Mouse (Mus musculus) erythroid progenitor cell, adult 5-6 weeks (primary cell): ENCODE measurements around the gene Tcta. TPM values are rescaled to one million over a fixed set of nuclear protein-coding genes. Genes with fewer than 3 reads are reported as not detected.

Experiments
- ATAC-seq: replicated peaks from 2 replicates; pipeline ENCODE4 v1.8.0; 2016; ENCODE audit warnings: moderate number of reproducible peaks, mild to moderate bottlenecking, moderate TSS enrichment, inconsistent platforms; ENCODE audit not compliant: poor library complexity, low FRiP score, severe bottlenecking
- total RNA-seq, 2 experiments: library from RNA; stranded (forward) in 1 of 2; stranded (reverse) in 1 of 2; fragments of 150-400 nt in 1 of 2; fragments of 186-747, 209-891 nt in 1 of 2; gene quantifications; 2 replicates each; pipeline versions ENCODE4 v1.2.3 to v1.2.4; 2015 to 2017; ENCODE audit warnings: low replicate concordance in 2 of 2

The Tcta gene
- total RNA-seq (2015; ENCODE audit: low replicate concordance) (5.9 and 11.5 TPM in 2 replicates), total RNA-seq (2017; ENCODE audit: low replicate concordance) (2.3 and 2.4 TPM in 2 replicates)

DNA sequence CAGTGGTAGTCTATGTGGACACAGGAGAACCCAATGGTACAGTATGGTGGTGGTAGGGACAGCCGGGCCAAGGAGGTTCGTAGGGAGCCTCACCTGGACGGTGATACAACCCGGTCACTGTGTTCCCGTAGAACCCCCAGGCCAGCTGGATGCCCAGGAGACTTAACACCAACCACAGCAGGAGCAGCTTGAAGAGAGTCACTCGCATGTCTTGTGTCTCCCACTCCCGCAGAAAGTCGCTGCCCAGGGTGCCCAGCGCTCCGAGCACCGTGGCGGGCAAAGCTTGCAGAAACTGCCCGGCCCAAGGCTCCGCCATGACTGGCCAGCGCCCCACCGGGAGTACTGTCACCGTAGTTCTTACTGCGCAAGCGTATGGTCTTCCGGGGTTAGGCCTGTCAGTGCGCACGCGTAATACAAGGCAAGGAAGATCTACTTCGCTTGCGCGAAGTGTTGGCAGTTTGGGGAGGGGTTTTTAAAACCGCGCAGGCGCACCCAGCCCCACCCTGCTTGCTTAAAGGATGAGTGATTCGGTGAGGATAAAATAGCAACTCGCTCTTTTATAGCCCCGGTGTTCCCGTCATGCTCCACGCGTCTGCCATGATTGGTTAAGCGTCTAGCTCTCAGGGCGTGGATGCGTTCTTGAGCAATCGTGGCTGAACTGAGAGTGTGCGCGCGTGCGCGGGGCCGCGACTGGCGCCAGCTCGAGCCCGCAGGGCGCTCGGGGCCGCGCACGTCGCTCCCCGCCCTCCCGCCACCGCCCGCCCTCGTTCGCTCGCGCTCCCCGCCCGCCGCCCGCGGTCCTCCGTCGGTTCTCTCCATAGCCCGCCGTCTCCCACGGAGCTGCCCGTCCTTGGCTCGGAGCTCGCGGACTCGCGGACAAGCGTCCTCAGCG lies at the start of gene Tcta, which contains the start of gene Rhoa:
Tcta (minus strand) TSS at position 532 of the 892 bp plus-strand sequence.
Rhoa (plus strand) TSS at position 501 of the 892 bp plus-strand sequence.
- ATAC-seq, result peak; percentile 86

DNA sequence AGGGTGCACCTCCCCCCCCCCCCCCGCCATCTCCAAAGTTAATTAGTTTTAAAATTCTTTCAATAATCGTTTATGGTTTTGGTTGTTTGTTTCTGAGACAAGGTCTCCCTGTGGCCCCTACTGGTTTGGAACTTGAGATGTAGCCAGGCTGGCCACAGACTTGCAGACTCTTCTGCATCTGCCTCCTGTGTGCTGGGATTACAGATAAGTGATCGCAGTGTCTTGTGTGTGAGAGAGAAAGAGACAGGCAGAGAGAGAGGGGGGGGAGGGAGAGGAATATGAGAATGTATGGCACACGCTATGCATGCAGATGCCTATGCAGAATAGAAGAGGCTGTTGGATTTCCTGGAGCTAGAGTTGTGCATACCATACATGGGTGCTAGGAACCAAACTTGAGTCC lies 43.8 kb upstream of the Tcta start:
- no peak for ATAC-seq

DNA sequence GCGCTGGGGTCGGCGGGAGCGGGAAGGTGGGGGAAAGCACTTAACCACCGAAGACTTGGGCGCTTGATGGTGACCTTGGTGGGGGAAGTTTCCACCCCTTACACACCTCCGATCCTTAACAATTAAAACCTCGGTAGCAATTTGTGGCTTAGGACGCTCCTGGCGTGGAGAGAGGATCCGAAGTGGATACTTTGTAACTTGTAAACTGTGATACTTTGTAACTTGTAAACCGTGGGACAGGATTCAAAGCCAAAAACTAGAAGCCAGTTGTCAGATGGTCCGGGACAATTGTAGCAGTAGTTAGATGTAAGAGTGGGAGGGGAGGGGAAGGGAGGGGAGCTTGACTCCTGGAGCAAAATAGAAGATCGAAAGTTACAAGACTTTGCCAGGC lies 42.3 kb upstream of the Tcta start:
- ATAC-seq, result no peak

DNA sequence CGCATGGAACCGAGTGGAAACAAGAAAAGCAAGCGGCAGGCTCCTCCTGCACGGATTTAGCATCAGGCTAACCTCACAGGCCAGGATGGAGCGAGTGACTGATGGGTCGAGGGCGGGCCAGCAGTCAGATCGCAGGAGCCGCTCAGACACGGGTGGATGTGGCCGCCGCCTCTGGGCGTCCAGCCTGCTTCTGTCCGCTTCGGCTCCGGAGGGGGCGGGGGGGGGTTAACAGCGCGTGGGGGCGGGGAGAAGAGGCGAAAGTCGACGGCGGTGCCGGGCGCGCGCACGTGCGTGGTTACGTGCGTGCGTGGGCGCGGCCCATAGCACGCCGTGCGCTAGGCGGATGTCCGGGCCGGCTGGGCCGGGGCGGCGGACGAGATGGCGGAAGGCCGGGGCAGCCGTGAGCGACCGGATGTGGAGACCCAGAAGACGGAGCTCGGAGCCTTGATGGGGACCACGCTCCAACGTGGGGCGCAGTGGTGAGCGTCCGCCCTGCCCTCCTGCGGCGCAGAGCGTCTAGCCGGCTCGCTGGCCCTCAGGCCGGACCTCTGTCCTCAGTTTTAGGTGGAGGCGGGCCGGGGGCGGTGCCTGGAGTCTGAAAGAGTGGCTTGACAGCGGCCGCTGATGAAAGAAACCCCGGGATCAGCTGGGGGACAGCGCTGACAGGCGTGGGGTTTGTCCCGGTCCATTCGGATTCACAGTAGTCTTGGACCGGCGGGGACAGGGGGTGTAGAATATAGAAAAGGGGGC lies 41.8 kb upstream of the Tcta start, which contains the start of gene Usp4:
Usp4 (plus strand) TSS at position 314 of the 750 bp plus-strand sequence.
- ATAC-seq, result peak; percentile 83

DNA sequence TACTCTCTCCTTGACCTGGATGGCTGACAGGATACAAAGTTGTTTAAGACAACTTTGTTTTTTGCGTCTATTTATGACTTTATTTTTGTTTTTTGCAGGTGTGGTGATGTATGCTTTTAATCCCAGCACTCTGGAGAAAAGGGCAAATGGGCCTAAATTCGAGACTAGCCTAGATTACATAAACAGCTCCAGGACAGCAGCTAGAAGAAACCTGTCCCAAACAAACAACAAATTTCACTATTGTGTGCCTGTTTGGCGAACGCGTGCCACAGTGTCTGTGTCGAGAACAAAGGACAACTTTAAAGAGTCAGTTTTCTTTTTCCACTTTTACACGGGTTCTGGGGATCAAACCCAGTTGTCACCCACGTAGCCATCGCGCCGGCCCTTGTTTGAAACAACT lies 41.1 kb upstream of the Tcta start:
- ATAC-seq, result peak; percentile 8

DNA sequence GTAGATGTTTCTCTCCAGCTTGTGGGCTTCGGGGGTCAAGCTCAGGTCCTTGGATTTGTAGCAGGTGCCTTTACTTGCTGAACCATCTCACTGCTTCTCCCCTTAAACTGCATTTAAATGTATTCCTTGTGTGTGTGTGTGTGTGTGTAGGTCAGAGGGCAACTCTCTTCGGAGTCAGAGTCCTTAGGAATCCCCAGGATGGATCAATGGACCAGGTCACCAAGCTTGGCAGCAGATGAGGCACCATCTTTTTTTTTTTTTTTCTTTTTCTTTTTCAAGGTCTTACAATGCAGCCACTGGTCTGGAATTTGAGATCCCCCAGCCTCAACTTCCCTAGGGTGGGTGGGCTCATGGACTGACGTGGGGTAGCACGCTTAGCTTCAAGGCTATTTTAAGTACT lies 38.5 kb upstream of the Tcta start:
- no peak for ATAC-seq

DNA sequence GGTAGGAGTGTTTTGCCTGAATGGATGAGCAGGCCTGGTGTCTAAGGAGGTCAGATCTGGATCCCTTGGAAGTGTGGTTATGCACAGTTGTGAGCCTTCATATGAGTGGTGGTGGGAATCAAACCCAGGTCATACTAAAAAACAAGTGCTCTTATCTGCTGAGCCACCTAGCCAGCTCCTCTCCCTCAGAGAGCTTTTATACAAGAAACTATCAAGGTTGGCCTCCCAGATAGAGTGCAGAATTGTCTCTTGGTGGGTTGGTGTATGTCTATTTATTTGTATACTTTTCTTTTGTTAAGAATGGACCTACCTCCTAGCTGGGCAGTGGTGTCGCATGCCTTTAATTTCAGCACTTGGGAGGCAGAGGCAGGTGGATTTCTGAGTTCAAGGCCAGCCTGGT lies 37.9 kb upstream of the Tcta start:
- ATAC-seq, result no peak

DNA sequence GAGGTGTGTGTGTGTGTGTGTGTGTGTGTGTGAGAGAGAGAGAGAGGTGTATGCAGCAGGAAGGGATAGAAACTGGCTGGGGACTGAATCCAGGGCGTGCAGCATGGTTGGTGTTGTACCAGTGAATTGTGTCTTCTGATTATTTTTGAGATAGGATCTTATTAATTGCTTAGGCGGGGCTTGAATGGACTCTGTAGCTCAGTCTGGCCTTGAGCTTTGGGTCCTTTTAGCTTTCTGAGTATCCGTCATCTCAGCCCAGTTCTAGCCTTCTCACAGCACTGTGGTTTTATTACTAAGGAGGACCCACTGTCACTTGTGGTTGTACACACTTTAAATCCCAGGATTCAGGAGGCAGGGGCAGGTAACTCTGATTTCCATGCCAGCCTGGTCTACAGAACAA lies 37.4 kb upstream of the Tcta start:
- no peak for ATAC-seq

DNA sequence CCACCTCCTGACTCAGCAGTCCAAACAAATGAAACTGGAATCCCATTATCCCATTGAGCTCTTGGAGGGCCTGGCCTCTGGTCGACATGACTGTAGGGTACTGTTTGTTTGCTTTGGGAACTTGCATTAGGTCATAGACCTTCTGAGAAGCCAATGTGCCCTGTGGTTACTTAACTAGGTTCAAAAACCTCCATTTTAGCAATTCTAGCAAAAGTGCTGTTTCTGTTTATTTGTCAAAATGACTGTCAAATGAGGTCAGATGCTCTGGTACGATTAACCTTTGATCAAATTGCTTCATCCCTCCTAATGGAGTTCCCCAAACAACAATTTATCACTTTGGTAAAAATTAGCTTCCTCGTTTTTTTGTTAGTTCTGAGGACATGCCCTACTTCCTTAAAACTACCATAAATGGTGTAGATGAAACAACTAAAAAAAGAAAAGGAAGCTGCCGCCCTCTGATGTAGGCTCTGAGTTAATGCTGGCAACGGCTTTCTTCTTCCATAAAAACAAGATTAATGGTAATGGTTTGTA lies 36.4 kb upstream of the Tcta start:
- ATAC-seq, result no peak

DNA sequence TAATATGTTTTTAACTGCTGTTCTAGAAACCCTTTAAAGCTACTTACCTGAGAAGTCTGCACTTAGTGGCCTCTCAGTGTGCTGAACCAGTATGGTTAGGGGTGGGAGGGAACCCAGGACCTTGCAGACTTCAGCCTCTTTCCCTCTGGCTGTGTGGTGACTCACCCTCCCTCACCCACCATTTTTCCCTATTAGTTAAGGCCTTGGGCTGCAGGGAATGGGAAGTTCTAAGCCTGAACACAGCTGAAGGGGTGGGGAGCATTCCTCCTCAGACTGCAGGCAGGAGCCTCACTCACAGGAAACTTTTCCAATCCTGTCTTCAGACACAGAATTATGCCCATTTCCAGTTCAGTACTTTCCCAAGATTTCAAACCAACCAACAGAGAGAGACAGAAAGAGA lies 35.8 kb upstream of the Tcta start:
- no peak for ATAC-seq

DNA sequence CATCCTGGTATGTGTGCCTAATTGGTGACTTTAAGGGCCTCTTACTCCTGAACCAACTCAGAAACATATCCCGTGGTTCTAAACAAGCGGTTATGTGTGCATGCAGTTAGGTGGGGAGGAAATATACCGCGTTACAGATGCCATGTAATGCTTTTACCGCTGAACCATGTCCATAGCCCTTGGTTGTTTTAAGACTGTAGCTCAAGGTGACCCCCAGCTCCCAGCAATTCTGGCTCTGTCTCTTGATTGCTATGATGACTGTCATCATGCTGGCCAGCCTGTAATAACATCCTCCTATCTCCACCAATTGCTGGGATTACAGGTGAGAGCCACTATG lies 35.1 kb upstream of the Tcta start:
- ATAC-seq, result peak; percentile 5; the same call in 1 of the 2 replicates

DNA sequence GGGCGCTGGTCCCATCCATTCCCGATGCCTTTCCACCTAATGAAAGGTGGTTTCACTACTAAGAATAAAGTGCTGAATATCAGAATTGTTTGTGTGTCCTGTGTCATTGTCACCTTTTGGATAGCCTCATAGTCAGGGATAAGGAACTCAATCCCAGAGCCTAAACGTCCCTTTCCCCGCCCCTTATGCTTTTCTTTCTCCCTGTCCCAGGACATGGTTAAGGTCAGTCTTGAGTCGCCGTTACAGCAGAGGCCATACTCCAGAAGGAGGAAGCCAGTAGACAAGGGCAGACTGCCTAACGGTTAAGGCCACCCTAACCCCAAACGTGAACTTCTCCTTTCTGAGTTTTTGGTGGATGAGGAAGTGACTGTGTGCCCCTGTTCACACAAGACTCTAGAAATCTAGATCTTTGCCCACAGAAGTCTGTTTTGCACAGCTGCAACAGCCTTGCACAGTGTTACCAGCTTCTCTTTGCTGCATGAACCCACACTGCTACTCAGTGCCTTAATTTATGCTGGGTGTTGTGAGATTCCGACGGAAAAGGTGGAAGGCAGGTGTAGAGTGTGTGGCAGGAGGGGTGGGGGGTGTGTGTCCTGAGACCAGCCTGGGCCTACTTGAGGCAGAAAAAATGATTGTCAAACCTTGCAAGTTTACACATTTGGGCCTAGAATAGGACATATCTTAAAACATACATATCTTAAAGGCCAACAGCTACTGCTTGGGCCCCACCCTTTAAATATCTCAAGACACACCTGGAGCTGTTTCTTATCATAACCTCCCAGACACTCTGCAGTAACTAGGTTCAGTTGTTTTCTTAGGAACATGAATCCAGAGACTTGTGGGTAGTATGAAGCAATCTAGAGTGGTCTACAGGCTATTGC lies 34.5 kb upstream of the Tcta start:
- ATAC-seq, result peak; percentile 63

DNA sequence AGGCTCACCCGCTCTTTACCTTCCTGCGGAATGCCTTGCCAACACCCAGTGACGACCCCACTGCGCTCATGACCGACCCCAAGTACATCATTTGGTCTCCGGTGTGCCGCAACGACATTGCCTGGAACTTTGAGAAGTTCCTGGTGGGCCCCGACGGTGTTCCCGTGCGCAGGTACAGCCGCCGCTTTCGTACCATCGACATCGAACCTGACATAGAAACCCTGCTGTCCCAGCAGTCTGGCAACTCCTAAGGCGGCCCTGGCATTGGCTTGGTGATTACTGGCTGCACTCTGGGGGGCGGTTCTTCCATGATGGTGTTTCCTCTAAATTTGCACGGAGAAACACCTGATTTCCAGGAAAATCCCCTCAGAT lies 33.9 kb upstream of the Tcta start:
- ATAC-seq, result no peak

DNA sequence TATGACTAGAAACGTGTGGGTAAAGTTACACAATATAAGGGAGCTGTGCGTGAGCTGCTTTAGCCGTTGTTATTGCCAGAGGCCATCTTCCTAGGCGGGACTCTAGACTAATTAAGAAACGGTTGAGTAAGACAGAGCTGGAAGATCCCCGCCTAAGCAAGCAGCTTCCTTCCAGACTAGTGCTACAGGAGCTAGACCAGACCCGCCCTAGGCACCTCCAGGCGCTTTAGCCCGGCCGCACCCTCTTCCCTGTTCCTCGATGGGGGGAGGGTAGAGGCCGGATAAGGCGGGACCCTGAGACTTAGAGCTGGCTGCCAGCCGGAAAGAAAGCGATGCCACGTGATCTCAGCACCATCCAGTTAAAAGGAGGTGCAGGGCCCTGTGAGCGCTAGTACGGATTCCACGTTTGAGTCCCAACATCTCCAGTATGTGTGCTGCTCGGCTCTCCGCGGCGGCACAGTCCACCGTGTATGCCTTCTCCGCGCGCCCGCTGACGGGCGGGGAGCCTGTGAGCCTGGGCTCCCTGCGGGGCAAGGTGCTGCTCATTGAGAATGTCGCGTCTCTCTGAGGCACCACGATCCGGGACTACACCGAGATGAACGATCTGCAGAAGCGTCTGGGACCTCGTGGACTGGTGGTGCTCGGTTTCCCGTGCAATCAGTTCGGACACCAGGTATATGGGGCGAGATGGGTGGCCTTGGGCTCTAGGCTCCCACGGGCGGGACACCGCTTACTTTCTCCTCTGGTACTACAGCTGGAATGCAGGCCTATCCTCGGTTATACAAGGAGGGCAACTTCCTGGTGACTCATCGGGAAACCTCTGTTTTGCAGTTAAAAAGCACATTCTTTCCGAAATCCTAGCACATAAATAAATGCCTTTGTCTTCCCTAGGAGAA lies 33.2 kb upstream of the Tcta start, which contains the start of gene Gpx1:
Gpx1 (plus strand) TSS at position 18 of the 896 bp plus-strand sequence.
- peak; percentile 76 for ATAC-seq

DNA sequence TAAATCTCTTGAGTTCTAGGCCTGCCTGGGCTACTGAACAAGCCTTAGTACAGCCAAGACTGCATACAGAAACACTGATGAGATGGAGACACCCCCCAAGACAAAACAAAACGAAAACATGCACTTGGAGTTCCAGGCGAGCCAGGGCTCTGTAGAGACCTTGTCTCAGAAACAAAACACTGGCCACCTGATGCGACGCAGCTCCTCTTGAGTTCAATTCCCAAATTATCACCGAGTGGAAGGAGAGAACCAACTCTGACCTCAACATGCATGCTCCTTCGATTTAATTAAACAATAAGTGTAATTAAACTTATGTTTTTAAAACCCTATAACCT lies 32.6 kb upstream of the Tcta start:
- 0 out of 2 replicates have a peak, but pooled peaks have one; percentile 0 for ATAC-seq

DNA sequence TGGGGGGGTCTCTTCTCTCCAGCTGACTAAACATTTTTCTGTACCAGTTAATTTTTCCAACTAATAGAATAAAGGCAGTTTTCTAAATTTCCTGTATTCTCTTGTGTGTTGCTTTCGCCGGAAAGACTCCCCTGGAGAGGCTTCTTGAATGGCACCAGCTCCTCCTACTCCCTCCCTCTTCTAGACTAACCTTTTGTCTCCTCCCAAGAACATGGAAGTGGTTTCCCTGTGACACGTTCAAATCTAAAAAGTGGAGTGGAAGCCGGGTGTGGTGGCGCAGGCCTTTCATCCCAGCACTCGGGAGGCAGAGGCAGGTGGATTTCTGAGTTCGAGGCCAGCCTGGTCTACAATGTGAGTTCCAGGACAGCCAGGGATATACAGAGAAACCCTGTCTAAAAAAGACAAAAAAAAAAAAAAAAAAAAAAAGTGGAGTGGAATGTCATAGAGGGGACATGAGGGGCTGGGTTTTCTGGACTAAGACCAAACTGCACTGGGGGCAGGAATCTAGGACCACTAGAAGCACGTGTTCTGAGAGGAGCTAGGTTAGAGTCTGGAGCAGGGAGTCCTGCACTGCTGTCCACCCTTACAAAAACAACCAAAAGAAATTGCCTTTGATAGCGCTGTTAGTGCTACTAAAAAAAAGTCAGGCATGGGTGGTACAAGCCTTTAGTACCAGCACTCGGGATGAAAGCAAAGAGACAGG lies 32.0 kb upstream of the Tcta start:
- ATAC-seq, result no peak

DNA sequence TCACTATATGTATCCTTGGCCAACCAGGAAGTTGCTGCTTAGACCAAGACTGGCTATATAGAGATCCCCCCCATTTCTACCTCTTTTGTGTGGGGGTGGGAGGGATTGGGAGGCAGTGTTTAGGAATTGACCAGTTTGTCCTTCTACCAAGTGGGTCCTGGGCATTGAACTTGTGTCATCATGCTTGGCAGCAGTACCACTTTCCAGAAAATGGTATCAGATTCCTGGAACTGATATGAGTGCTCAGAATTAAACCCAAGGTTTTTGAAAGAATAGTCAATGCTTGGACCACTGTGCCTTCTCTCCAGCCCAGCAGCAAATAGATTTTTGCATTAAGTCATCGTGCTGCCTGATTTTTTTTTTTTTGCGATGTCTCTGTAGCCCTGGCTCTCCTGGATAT lies 19.9 kb upstream of the Tcta start:
- ATAC-seq, result no peak

DNA sequence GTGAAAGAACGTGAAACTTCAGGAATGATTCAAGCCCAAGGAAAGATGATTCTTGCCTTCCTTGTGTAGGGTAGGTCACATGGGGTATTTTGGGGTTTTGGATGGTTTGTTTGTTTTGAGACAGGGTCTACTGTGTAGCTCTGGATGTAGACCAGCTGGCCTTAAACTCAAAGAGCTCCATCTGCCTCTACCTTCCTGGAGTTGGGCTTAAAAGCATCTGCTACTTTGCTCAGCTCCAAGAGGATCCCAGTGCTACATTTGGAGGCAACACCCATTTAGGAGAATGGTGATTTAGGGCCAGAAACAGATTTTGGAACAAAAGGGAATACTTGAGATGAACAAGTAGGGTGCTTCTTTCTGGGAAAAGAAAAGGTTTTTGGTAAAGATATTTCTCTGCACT lies 18.8 kb upstream of the Tcta start:
- ATAC-seq, result no peak
